In genomic region chr2:74578843-74579489, GRCm38 (mm10) we compare ENCODE assay signal across 8 mouse cellular contexts. TPM values are rescaled to one million over a fixed set of nuclear protein-coding genes. Genes with fewer than 3 reads are reported as not detected.
DNase-seq lines count a peak whose midpoint lies in the region; ATAC-seq lines count a peak whose summit lies in the region.

Lnpk (minus strand) TSS chr2:74579435.

- no peaks in the 10 kb centered on the region for H3K9me3 ChIP-seq in hindbrain, embryonic 16.5 days (ENCODE audit: control insufficient read depth, low read length)
- H3K9me3 ChIP-seq in megakaryocyte, embryonic 14.5 days: no peaks in the 10 kb centered on the region

- ATAC-seq in hindbrain, embryonic 16.5 days: peak; percentile 99

- H3K4me1 ChIP-seq in hindbrain, embryonic 16.5 days (ENCODE audit: control insufficient read depth, insufficient read depth, low read depth, low read length): peaks cover 11% of the 10 kb centered on the region
- peaks cover 19% of the 10 kb centered on the region for H3K4me1 ChIP-seq in megakaryocyte, embryonic 14.5 days

- DNase-seq in WW6 (ENCODE audit: low read depth, low spot score): peak; percentile 80
- DNase-seq in cerebellum, postnatal 4 days (ENCODE audit: low spot score in 2 of 2): peak; percentile 81 to 91
- DNase-seq in gastrocnemius, adult 18-20 months (ENCODE audit: low spot score): peak; percentile 92
- DNase-seq in left cerebral cortex, adult 8-10 months (ENCODE audit: low spot score in 2 of 2): peak; percentile 77 to 93
- DNase-seq in right cerebral cortex, postnatal 10 days (ENCODE audit: low spot score in 2 of 2): peak; percentile 96
- DNase-seq in urinary bladder, postnatal 25 days (ENCODE audit: low spot score): peak; percentile 87

- no peaks in the 10 kb centered on the region for H3K27me3 ChIP-seq in hindbrain, embryonic 16.5 days (replicated peaks; ENCODE audit: control insufficient read depth, insufficient read depth, low read length)
- H3K27me3 ChIP-seq in megakaryocyte, embryonic 14.5 days (replicated peaks): no peaks in the 10 kb centered on the region

- under 1% methylated on average over 27 of the region's 34 CpGs for WGBS in hindbrain, embryonic 16.5 days

- H3K4me3 ChIP-seq in hindbrain, embryonic 16.5 days (ENCODE audit: low read length): peak within 1 kb of the TSS; percentile 99
- peak within 1 kb of the TSS; percentile 98 for H3K4me3 ChIP-seq in megakaryocyte, embryonic 14.5 days (replicated peaks)

- H3K9ac ChIP-seq in hindbrain, embryonic 16.5 days (ENCODE audit: low read depth, low read length): peak within 1 kb of the TSS; percentile 96

- H3K4me2 ChIP-seq in hindbrain, embryonic 16.5 days (ENCODE audit: low read length): peak within 1 kb of the TSS; percentile 64

- no peaks in the 10 kb centered on the region for H3K36me3 ChIP-seq in hindbrain, embryonic 16.5 days (ENCODE audit: control insufficient read depth, insufficient read depth, low read length)
- H3K36me3 ChIP-seq in megakaryocyte, embryonic 14.5 days (replicated peaks; ENCODE audit: low read length): no peaks in the 10 kb centered on the region

- H3K27ac ChIP-seq in hindbrain, embryonic 16.5 days (ENCODE audit: low read depth, low read length): peak within 1 kb of the TSS; percentile 83

RNA-seq across cellular contexts. Expression of gene Lnpk, which starts in this region (rescaled TPM):
- total RNA-seq in gastrocnemius, adult 18-20 months (2021): 10 to 100 TPM; 61.9 to 67.5 TPM
- 42.9 and 45.2 TPM in 2 replicates for polyA plus RNA-seq in hindbrain, embryonic 16.5 days (2015; fragmentation: Nextera tagmentation; extraction: Ambion mirVana)
- total RNA-seq in left cerebral cortex, adult 8-10 months (2022): 10 to 100 TPM; 61.4 to 65.7 (median 63.9) TPM
- polyA plus RNA-seq in megakaryocyte, embryonic 14.5 days (2012; ENCODE audit: insufficient read depth, low replicate concordance): 11.1 and 19.3 TPM in 2 replicates

Comparison
In these comparisons a context has a peak if more than half of its experiments do, and no peak if none do; other contexts are left out.
1. Peak in every context shown above with its lines: DNase-seq, ATAC-seq, H3K4me3 ChIP-seq and H3K27ac ChIP-seq.